Mouse (Mus musculus) thymus, adult 2 months (tissue): ENCODE measurements at regions not wholly inside any gene's neighbourhood (a gene's known extent, or its start where the extent isn't known, plus 50 kb on each side); places are given as distances from the start of the nearest gene placed in this dataset.

ENCODE experiments used
- DNase-seq: peaks from one replicate; pipeline ENCODE4 v3.0.0; 2021
- H3K27ac ChIP-seq: fragments of 200-500 bp; 2 replicates; pipeline ENCODE4 v1.5.1; 2012; ENCODE audit warnings: low read length, control low read depth; ENCODE audit not compliant: control insufficient read depth, insufficient read depth
- H3K27me3 ChIP-seq: fragments of 200-500 bp; 2 replicates; pipeline ENCODE4 v1.6.1; 2012; ENCODE audit warnings: mild to moderate bottlenecking, low read length, moderate library complexity, mixed read lengths; ENCODE audit not compliant: control insufficient read depth, insufficient read depth
- H3K36me3 ChIP-seq: fragments of 200-500 bp; 2 replicates; pipeline ENCODE4 v1.6.1; 2012; ENCODE audit warnings: mild to moderate bottlenecking, low read length, moderate library complexity; ENCODE audit not compliant: control insufficient read depth, insufficient read depth
- H3K4me1 ChIP-seq: fragments of 200-500 bp; replicated peaks from 2 replicates; pipeline ENCODE4 v1.6.1; 2012; ENCODE audit warnings: low read length; ENCODE audit not compliant: control insufficient read depth, insufficient read depth
- H3K4me3 ChIP-seq: fragments of 200-500 bp; 2 replicates; pipeline ENCODE4 v1.5.1; 2012; ENCODE audit warnings: mild to moderate bottlenecking, low read length, control low read depth, moderate library complexity; ENCODE audit not compliant: control insufficient read depth, insufficient read depth
- CTCF ChIP-seq: fragments of 200-500 bp; IDR thresholded peaks from 2 replicates; pipeline ENCODE4 v1.5.1; 2012; ENCODE audit warnings: mild to moderate bottlenecking, control low read depth, low read length, moderate library complexity, borderline replicate concordance; ENCODE audit not compliant: control insufficient read depth, poor library complexity, insufficient read depth; ENCODE audit errors: extremely low read depth
- POLR2A ChIP-seq: fragments of 200-500 bp; IDR thresholded peaks from 2 replicates; pipeline ENCODE4 v1.6.1; 2012; ENCODE audit warnings: mild to moderate bottlenecking, low read length, control low read depth, moderate library complexity; ENCODE audit not compliant: control insufficient read depth, poor library complexity, insufficient read depth; ENCODE audit errors: extremely low read depth
- WGBS: fragments of 180-500 bp; shearing (Covaris S2); methylation state at CpG from one replicate; pipeline ENCODE4 v1.1.7; 2018; 5-methylcytosine and 5-hydroxymethylcytosine counted together

- Histone ChIP-seq H3K36me3 (no peaks in the 10 kb centered on the region), H3K4me3 (no peak overlapping the region), H3K27me3 (no peaks in the 10 kb centered on the region), H3K27ac (no peak overlapping the region), H3K4me1 (no peaks in the 10 kb centered on the region)
- no peak for TF ChIP-seq POLR2A
- TF ChIP-seq CTCF, result no peak
- no peak for DNase-seq
- 69% methylated on average over 10 of the region's 10 CpGs for WGBS
These were observed 220.0 kb upstream of the Gm9767 start for GRCm38 (mm10) chr10:25857954-25858616.

DNA sequence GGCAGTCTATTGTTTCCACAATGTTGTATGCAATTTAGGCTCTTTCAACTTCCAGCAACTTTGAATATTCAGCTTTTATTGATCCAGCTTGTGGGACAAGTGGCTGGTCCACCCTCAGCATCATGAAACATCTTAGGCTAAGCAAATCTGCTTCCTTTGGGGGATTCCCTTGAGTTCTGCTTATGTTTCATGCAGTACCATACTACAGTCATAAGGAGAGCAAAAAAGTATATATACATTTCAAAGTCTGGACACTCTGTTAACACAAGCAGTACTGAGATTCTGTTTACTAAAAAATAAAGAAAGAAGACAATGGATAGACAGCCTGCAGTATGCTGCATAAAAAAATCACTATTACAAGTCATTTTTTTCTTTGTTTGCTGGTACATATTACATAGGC lies 233.7 kb upstream of the Gm9767 start:
- no peak overlapping the region for H3K4me3 ChIP-seq
- H3K27me3 ChIP-seq, result no peaks in the 10 kb centered on the region
- H3K4me1 ChIP-seq, result no peaks in the 10 kb centered on the region
- no peak for DNase-seq
- no peaks in the 10 kb centered on the region for H3K36me3 ChIP-seq
- TF ChIP-seq CTCF (no peak), POLR2A (no peak)
- no peak overlapping the region for H3K27ac ChIP-seq

GRCm38 (mm10) chr10:25829275-25829674 lies 248.8 kb upstream of the Gm9767 start:
- TF ChIP-seq POLR2A (no peak), CTCF (no peak)
- Histone ChIP-seq H3K4me1 (no peaks in the 10 kb centered on the region), H3K27me3 (no peaks in the 10 kb centered on the region), H3K27ac (no peak overlapping the region), H3K36me3 (no peaks in the 10 kb centered on the region), H3K4me3 (no peak overlapping the region)
- no peak for DNase-seq
- 83% methylated on average over 2 of the region's 2 CpGs for WGBS

- no peaks in the 10 kb centered on the region for H3K27me3 ChIP-seq
- TF ChIP-seq POLR2A (no peak), CTCF (no peak)
- no peaks in the 10 kb centered on the region for H3K4me1 ChIP-seq
- H3K36me3 ChIP-seq, result no peaks in the 10 kb centered on the region
- WGBS, result 84% methylated on average over 3 of the region's 3 CpGs
- H3K27ac ChIP-seq, result no peak overlapping the region
- DNase-seq, result no peak
- H3K4me3 ChIP-seq, result no peak overlapping the region
These were observed 268.2 kb upstream of the Smlr1 start for GRCm38 (mm10) chr10:25804223-25804622.

DNA sequence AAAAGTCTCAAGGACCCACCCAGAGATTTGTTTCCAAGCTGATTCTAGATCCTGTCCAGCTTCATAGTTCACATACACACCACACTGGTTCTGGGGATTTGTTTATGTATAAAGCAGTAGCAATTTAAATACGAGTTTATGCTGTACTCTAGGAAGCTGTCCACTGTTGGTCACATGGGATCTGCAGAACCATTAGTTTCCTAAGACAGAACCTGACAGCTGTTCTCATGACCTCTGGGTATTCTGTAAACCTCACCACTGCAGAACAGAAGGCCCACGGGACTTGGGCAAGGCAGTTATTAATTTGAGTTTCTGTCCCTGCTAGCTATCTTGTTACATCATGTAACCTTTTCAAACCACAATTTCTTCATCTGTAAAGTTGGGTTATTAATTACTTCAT lies 265.4 kb upstream of the Smlr1 start:
- no peak for DNase-seq
- Histone ChIP-seq H3K36me3 (no peaks in the 10 kb centered on the region), H3K4me1 (no peaks in the 10 kb centered on the region), H3K27ac (no peak overlapping the region), H3K4me3 (no peak overlapping the region), H3K27me3 (no peaks in the 10 kb centered on the region)
- WGBS, result 85% methylated on average over 2 of the region's 2 CpGs
- TF ChIP-seq POLR2A (no peak), CTCF (no peak)

GRCm38 (mm10) chr10:25798881-25799280 lies 262.8 kb upstream of the Smlr1 start:
- WGBS, result 100% methylated on average over 2 of the region's 2 CpGs
- no peak overlapping the region for H3K4me3 ChIP-seq
- no peak overlapping the region for H3K27ac ChIP-seq
- H3K36me3 ChIP-seq, result no peaks in the 10 kb centered on the region
- TF ChIP-seq POLR2A (no peak), CTCF (no peak)
- no peaks in the 10 kb centered on the region for H3K27me3 ChIP-seq
- no peaks in the 10 kb centered on the region for H3K4me1 ChIP-seq
- no peak for DNase-seq

- no peak for DNase-seq
- Histone ChIP-seq H3K36me3 (no peaks in the 10 kb centered on the region), H3K4me3 (no peak overlapping the region), H3K27me3 (no peaks in the 10 kb centered on the region), H3K4me1 (no peaks in the 10 kb centered on the region), H3K27ac (no peak overlapping the region)
- WGBS, result 77% methylated on average over 3 of the region's 3 CpGs
- no peak for TF ChIP-seq CTCF
- no peak for TF ChIP-seq POLR2A
These were observed 254.3 kb upstream of the Smlr1 start for GRCm38 (mm10) chr10:25790363-25790821.
